Comparison of ENCODE assay signal across 31 mouse cellular contexts in genomic region chr12:44811895-44812294, GRCm38 (mm10).
"Had no signal": no experiment of that assay in that cellular context is flagged by ENCODE, and none has a peak within 500 bp of the region (broad histone marks: within the 10 kb centered on the region; RNA-seq: fewer than 3 reads in every experiment).

No protein-coding gene starts in this region.

- H3K4me3 ChIP-seq: limb, embryonic 10.5 days; limb, embryonic 12.5 days; limb, embryonic 13.5 days; limb, embryonic 15.5 days; liver, embryonic 12.5 days; liver, embryonic 13.5 days; liver, embryonic 15.5 days; lung, embryonic 15.5 days; megakaryocyte, embryonic 14.5 days; midbrain, embryonic 10.5 days; midbrain, embryonic 12.5 days; midbrain, embryonic 13.5 days; midbrain, embryonic 15.5 days; myocyte had no signal

- DNase-seq: left cerebral cortex, postnatal 4 days; liver; liver, embryonic 13.5 days; liver, postnatal 0 days; lung, adult 18-20 months; lung, adult 2 months; lung, postnatal 10 days; lung, postnatal 14 days; lung, postnatal 36 days; lung, postnatal 4 days; midbrain, embryonic 14.5 days had no signal

- H3K27ac ChIP-seq: limb, embryonic 10.5 days; limb, embryonic 12.5 days; limb, embryonic 13.5 days; limb, embryonic 15.5 days; liver, embryonic 12.5 days; liver, embryonic 13.5 days; liver, embryonic 14.5 days; liver, embryonic 15.5 days; lung, embryonic 15.5 days; macrophage; midbrain, embryonic 10.5 days; midbrain, embryonic 12.5 days; midbrain, embryonic 13.5 days; midbrain, embryonic 15.5 days had no signal

- H3K4me1 ChIP-seq: limb, embryonic 10.5 days; limb, embryonic 12.5 days; limb, embryonic 13.5 days; limb, embryonic 15.5 days; liver, embryonic 12.5 days; liver, embryonic 13.5 days; liver, embryonic 15.5 days; lung, embryonic 15.5 days; megakaryocyte, embryonic 14.5 days; midbrain, embryonic 10.5 days; midbrain, embryonic 12.5 days; midbrain, embryonic 13.5 days; midbrain, embryonic 15.5 days had no signal

- H3K9me3 ChIP-seq: limb, embryonic 10.5 days; limb, embryonic 12.5 days; limb, embryonic 13.5 days; limb, embryonic 15.5 days; liver, embryonic 12.5 days; liver, embryonic 13.5 days; liver, embryonic 15.5 days; lung, embryonic 15.5 days; megakaryocyte, embryonic 14.5 days; midbrain, embryonic 10.5 days; midbrain, embryonic 12.5 days; midbrain, embryonic 13.5 days; midbrain, embryonic 15.5 days had no signal

- H3K36me3 ChIP-seq: limb, embryonic 10.5 days; limb, embryonic 12.5 days; limb, embryonic 13.5 days; limb, embryonic 15.5 days; liver, embryonic 12.5 days; liver, embryonic 13.5 days; liver, embryonic 15.5 days; lung, embryonic 15.5 days; midbrain, embryonic 10.5 days; midbrain, embryonic 12.5 days; midbrain, embryonic 13.5 days; midbrain, embryonic 15.5 days had no signal

- H3K4me2 ChIP-seq: limb, embryonic 12.5 days; limb, embryonic 13.5 days; limb, embryonic 15.5 days; liver, embryonic 11.5 days; liver, embryonic 12.5 days; liver, embryonic 13.5 days; liver, embryonic 15.5 days; lung, embryonic 14.5 days; lung, embryonic 15.5 days; midbrain, embryonic 11.5 days; midbrain, embryonic 12.5 days; midbrain, embryonic 13.5 days; midbrain, embryonic 15.5 days had no signal

- ATAC-seq: liver, embryonic 12.5 days; liver, postnatal 0 days; lung, postnatal 0 days; midbrain, embryonic 13.5 days; midbrain, embryonic 15.5 days; midbrain, embryonic 16.5 days had no signal

- H3K9ac ChIP-seq: limb, embryonic 12.5 days; limb, embryonic 13.5 days; limb, embryonic 15.5 days; liver, embryonic 12.5 days; liver, embryonic 13.5 days; liver, embryonic 14.5 days; liver, embryonic 15.5 days; liver, postnatal 0 days; lung, embryonic 14.5 days; lung, embryonic 15.5 days; midbrain, embryonic 12.5 days; midbrain, embryonic 13.5 days; midbrain, embryonic 15.5 days had no signal

- H3K27me3 ChIP-seq: limb, embryonic 12.5 days; limb, embryonic 13.5 days; limb, embryonic 15.5 days; liver, embryonic 12.5 days; liver, embryonic 13.5 days; liver, embryonic 15.5 days; lung, embryonic 15.5 days; megakaryocyte, embryonic 14.5 days; midbrain, embryonic 12.5 days; midbrain, embryonic 13.5 days; midbrain, embryonic 15.5 days had no signal
